Mouse (Mus musculus) layer of hippocampus, postnatal 25 days (tissue): ENCODE data around the gene Fnbp1. TPM values are rescaled to one million over a fixed set of nuclear protein-coding genes. Genes with fewer than 3 reads are reported as not detected.

Experiments
- DNase-seq, 2 experiments: peaks; one replicate each; pipeline ENCODE4 v3.0.0; 2022; ENCODE audit warnings: mixed read lengths in 2 of 2, low spot score in 1 of 2; ENCODE audit errors: extremely low spot score in 1 of 2
- total RNA-seq, 2 experiments: library from RNA; stranded (reverse); gene quantifications; 2 replicates each; pipeline ENCODE4 v1.2.3; 2021

The Fnbp1 gene
- total RNA-seq, 2 experiments from 2014 or later = 95.1 to 118 TPM

- DNase-seq = no peak
Observed at GRCm38 (mm10) chr2:31103321-31103720, 38.5 kb downstream of the Fnbp1 start.

GRCm38 (mm10) chr2:31101285-31101684 is 40.5 kb downstream of the Fnbp1 start:
- DNase-seq = no peak

GRCm38 (mm10) chr2:31099079-31099478 is 42.7 kb downstream of the Fnbp1 start:
- DNase-seq = no peak

- no peak for DNase-seq
Observed at GRCm38 (mm10) chr2:31098616-31099015, 43.2 kb downstream of the Fnbp1 start.

GRCm38 (mm10) chr2:31097276-31097675 is 44.5 kb downstream of the Fnbp1 start:
- no peak for DNase-seq

- DNase-seq = no peak
Observed at GRCm38 (mm10) chr2:31096119-31096518, 45.7 kb downstream of the Fnbp1 start.

- DNase-seq = no peak
Observed at GRCm38 (mm10) chr2:31094565-31094964, 47.2 kb downstream of the Fnbp1 start.

GRCm38 (mm10) chr2:31092939-31093338 is 48.9 kb downstream of the Fnbp1 start:
- no peak for DNase-seq

- no peak for DNase-seq
Observed at GRCm38 (mm10) chr2:31091182-31091581, 50.6 kb downstream of the Fnbp1 start.

GRCm38 (mm10) chr2:31089607-31090006 is 52.2 kb downstream of the Fnbp1 start:
- DNase-seq = no peak

- DNase-seq = no peak
Observed at GRCm38 (mm10) chr2:31088871-31089270, 52.9 kb downstream of the Fnbp1 start.

- no peak for DNase-seq
Observed at GRCm38 (mm10) chr2:31087663-31088661, 53.8 kb downstream of the Fnbp1 start.

- no peak for DNase-seq
Observed at GRCm38 (mm10) chr2:31087085-31087484, 54.7 kb downstream of the Fnbp1 start.

- DNase-seq = no peak
Observed at GRCm38 (mm10) chr2:31086543-31086942, 55.3 kb downstream of the Fnbp1 start.

- no peak for DNase-seq
Observed at GRCm38 (mm10) chr2:31084169-31084850, 57.5 kb downstream of the Fnbp1 start.

GRCm38 (mm10) chr2:31083372-31083771 is 58.4 kb downstream of the Fnbp1 start:
- no peak for DNase-seq

- no peak for DNase-seq
Observed at GRCm38 (mm10) chr2:31082639-31083038, 59.2 kb downstream of the Fnbp1 start.

- no peak for DNase-seq
Observed at GRCm38 (mm10) chr2:31081349-31081748, 60.5 kb downstream of the Fnbp1 start.

GRCm38 (mm10) chr2:31079117-31079516 is 62.7 kb downstream of the Fnbp1 start:
- no peak for DNase-seq

GRCm38 (mm10) chr2:31077574-31077973 is 64.2 kb downstream of the Fnbp1 start:
- DNase-seq = no peak

- DNase-seq = no peak
Observed at GRCm38 (mm10) chr2:31076351-31077140, 65.3 kb downstream of the Fnbp1 start.
